Mouse (Mus musculus): ENCODE results near the gene Hps4.

DNA sequence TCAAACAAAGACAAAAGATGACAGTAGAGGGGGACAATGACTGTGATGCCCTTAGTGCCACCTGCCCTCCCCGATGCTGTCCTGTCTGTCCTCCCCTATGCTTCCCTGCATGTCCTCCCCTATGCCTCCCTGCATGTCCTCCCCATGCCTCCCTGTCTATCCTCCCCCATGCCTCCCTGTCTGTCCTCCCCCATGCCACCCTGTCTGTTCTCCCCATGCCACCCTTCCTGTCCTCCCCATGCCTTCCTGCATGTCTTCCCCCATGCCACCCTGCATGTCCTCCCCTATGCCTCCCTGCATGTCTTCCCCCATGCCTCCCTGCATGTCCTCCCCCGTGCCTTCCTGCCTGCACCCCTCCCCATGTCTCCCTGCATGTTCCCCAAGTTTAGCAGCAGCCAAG lies 42.8 kb upstream of the Hps4 start:
- TF ChIP-seq CTCF (IDR thresholded peaks at IDR 0.05; ENCODE audit: low read depth), result no peak
- TF ChIP-seq EP300 (IDR thresholded peaks at IDR 0.05; ENCODE audit: low read depth), result no peak
